Mouse (Mus musculus): Measurements from ENCODE around the gene Olfr1130. TPM values are rescaled to one million over a fixed set of nuclear protein-coding genes. Genes with fewer than 3 reads are reported as not detected.

Gene Olfr1130
- polyA plus RNA-seq (2014; fragmentation: Illumina TruSeq; extraction: RNeasy Lipid Tissue Mini Kit (QIAGEN cat#74804); ENCODE audit: low read depth, low replicate concordance) = not detected

GRCm38 (mm10) chr2:87605912-87606311 is at the start of gene Olfr1130:
TSS of gene Olfr1130 (plus strand) at chr2:87606212.

DNA sequence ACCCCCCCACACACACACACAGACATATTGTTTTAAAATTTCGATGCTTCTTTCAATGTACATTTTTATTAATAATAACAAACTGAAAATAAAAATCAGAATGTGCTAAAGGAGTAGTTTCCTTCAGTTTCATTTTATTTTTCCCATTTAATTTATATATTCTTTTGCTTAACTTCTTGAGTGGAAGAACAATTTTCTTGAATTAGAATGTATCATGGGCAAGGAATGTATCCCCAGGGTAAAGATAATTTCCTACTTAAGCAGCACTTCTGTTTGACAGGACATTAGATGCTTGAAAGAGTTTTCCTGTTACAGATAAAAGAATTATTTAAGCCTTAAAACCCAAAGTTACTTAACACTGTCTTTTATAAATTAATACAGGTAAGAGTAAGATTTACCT is 32.4 kb upstream of the Olfr1130 start, which contains the start of gene Olfr1129:
TSS of gene Olfr1129 (plus strand) at position 301 of the 400 bp plus-strand sequence.

GRCm38 (mm10) chr2:87626804-87627203 is 20.8 kb downstream of the Olfr1130 start, which contains the start of gene Olfr1131:
TSS of gene Olfr1131 (plus strand) at chr2:87627104.

GRCm38 (mm10) chr2:87637435-87637834 is 31.4 kb downstream of the Olfr1130 start, which contains the start of gene Olfr1132:
TSS of gene Olfr1132 (minus strand) at chr2:87637535.

DNA sequence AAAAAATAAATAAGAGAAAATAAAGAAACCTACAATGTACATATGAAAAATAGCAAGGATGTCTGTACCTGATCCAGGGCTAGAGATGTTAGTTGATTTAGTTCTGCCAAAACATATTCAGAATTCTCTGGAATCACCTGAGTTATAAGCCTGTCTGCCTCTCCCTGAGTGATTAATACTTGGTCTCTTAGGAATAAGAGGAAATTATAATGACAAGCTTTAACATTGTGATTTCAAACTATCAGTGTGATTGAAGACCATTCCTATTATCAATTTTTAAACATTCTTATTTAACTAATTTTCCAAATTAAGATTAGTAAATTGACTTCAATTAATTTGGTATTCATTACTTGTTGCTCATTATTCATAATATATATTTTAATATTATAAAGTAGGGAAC is 41.3 kb downstream of the Olfr1130 start, which contains the start of gene Olfr1133:
TSS of gene Olfr1133 (minus strand) at position 101 of the 400 bp plus-strand sequence.

GRCm38 (mm10) chr2:87658360-87658759 is 52.3 kb downstream of the Olfr1130 start, which contains the start of gene Olfr1134:
TSS of gene Olfr1134 (minus strand) at chr2:87658460.

Other genes starting within 250 kb of the Olfr1130 start
- gene Olfr1121, start 236.3 kb upstream of the Olfr1130 start, polyA plus RNA-seq (2014; fragmentation: Illumina TruSeq; extraction: RNeasy Lipid Tissue Mini Kit (QIAGEN cat#74804); ENCODE audit: low read depth, low replicate concordance) = not detected
- not detected for gene Olfr1122, start 220.4 kb upstream of the Olfr1130 start, polyA plus RNA-seq (2014; fragmentation: Illumina TruSeq; extraction: RNeasy Lipid Tissue Mini Kit (QIAGEN cat#74804); ENCODE audit: low read depth, low replicate concordance)
- gene Olfr1123, start 189.6 kb upstream of the Olfr1130 start, polyA plus RNA-seq (2014; fragmentation: Illumina TruSeq; extraction: RNeasy Lipid Tissue Mini Kit (QIAGEN cat#74804); ENCODE audit: low read depth, low replicate concordance) = not detected
- not detected for gene Olfr1124, start 175.9 kb upstream of the Olfr1130 start, polyA plus RNA-seq (2014; fragmentation: Illumina TruSeq; extraction: RNeasy Lipid Tissue Mini Kit (QIAGEN cat#74804); ENCODE audit: low read depth, low replicate concordance)
- gene Olfr1126, start 152.2 kb upstream of the Olfr1130 start, polyA plus RNA-seq (2014; fragmentation: Illumina TruSeq; extraction: RNeasy Lipid Tissue Mini Kit (QIAGEN cat#74804); ENCODE audit: low read depth, low replicate concordance) = not detected
- gene Pramel7, start 109.1 kb upstream of the Olfr1130 start, polyA plus RNA-seq (2014; fragmentation: Illumina TruSeq; extraction: RNeasy Lipid Tissue Mini Kit (QIAGEN cat#74804); ENCODE audit: low read depth, low replicate concordance) = not detected
- gene Pramel6, start 99.6 kb upstream of the Olfr1130 start, polyA plus RNA-seq (2014; fragmentation: Illumina TruSeq; extraction: RNeasy Lipid Tissue Mini Kit (QIAGEN cat#74804); ENCODE audit: low read depth, low replicate concordance) = not detected
- gene Olfr153, start 74.4 kb upstream of the Olfr1130 start, polyA plus RNA-seq (2014; fragmentation: Illumina TruSeq; extraction: RNeasy Lipid Tissue Mini Kit (QIAGEN cat#74804); ENCODE audit: low read depth, low replicate concordance) = not detected
- not detected for gene Olfr1128, start 60.7 kb upstream of the Olfr1130 start, polyA plus RNA-seq (2014; fragmentation: Illumina TruSeq; extraction: RNeasy Lipid Tissue Mini Kit (QIAGEN cat#74804); ENCODE audit: low read depth, low replicate concordance)
- not detected for gene Olfr1129, start 32.3 kb upstream of the Olfr1130 start, polyA plus RNA-seq (2014; fragmentation: Illumina TruSeq; extraction: RNeasy Lipid Tissue Mini Kit (QIAGEN cat#74804); ENCODE audit: low read depth, low replicate concordance)
- gene Olfr1131, start 20.9 kb downstream of the Olfr1130 start, polyA plus RNA-seq (2014; fragmentation: Illumina TruSeq; extraction: RNeasy Lipid Tissue Mini Kit (QIAGEN cat#74804); ENCODE audit: low read depth, low replicate concordance) = not detected
- gene Olfr1132, start 31.3 kb downstream of the Olfr1130 start, polyA plus RNA-seq (2014; fragmentation: Illumina TruSeq; extraction: RNeasy Lipid Tissue Mini Kit (QIAGEN cat#74804); ENCODE audit: low read depth, low replicate concordance) = not detected
- not detected for gene Olfr1133, start 41.2 kb downstream of the Olfr1130 start, polyA plus RNA-seq (2014; fragmentation: Illumina TruSeq; extraction: RNeasy Lipid Tissue Mini Kit (QIAGEN cat#74804); ENCODE audit: low read depth, low replicate concordance)
- not detected for gene Olfr1134, start 52.2 kb downstream of the Olfr1130 start, polyA plus RNA-seq (2014; fragmentation: Illumina TruSeq; extraction: RNeasy Lipid Tissue Mini Kit (QIAGEN cat#74804); ENCODE audit: low read depth, low replicate concordance)
- not detected for gene Olfr1135, start 67.5 kb downstream of the Olfr1130 start, polyA plus RNA-seq (2014; fragmentation: Illumina TruSeq; extraction: RNeasy Lipid Tissue Mini Kit (QIAGEN cat#74804); ENCODE audit: low read depth, low replicate concordance)
- not detected for gene Olfr1136, start 87.7 kb downstream of the Olfr1130 start, polyA plus RNA-seq (2014; fragmentation: Illumina TruSeq; extraction: RNeasy Lipid Tissue Mini Kit (QIAGEN cat#74804); ENCODE audit: low read depth, low replicate concordance)
- gene Olfr1137, start 107.0 kb downstream of the Olfr1130 start, polyA plus RNA-seq (2014; fragmentation: Illumina TruSeq; extraction: RNeasy Lipid Tissue Mini Kit (QIAGEN cat#74804); ENCODE audit: low read depth, low replicate concordance) = not detected
- not detected for gene Olfr1138, start 133.8 kb downstream of the Olfr1130 start, polyA plus RNA-seq (2014; fragmentation: Illumina TruSeq; extraction: RNeasy Lipid Tissue Mini Kit (QIAGEN cat#74804); ENCODE audit: low read depth, low replicate concordance)
- gene Olfr1140, start 137.5 kb downstream of the Olfr1130 start, polyA plus RNA-seq (2014; fragmentation: Illumina TruSeq; extraction: RNeasy Lipid Tissue Mini Kit (QIAGEN cat#74804); ENCODE audit: low read depth, low replicate concordance) = not detected
- gene Olfr1141, start 147.8 kb downstream of the Olfr1130 start, polyA plus RNA-seq (2014; fragmentation: Illumina TruSeq; extraction: RNeasy Lipid Tissue Mini Kit (QIAGEN cat#74804); ENCODE audit: low read depth, low replicate concordance) = not detected
- not detected for gene Olfr152, start 173.3 kb downstream of the Olfr1130 start, polyA plus RNA-seq (2014; fragmentation: Illumina TruSeq; extraction: RNeasy Lipid Tissue Mini Kit (QIAGEN cat#74804); ENCODE audit: low read depth, low replicate concordance)
- not detected for gene Olfr1143, start 194.4 kb downstream of the Olfr1130 start, polyA plus RNA-seq (2014; fragmentation: Illumina TruSeq; extraction: RNeasy Lipid Tissue Mini Kit (QIAGEN cat#74804); ENCODE audit: low read depth, low replicate concordance)
- not detected for gene Olfr1145, start 203.6 kb downstream of the Olfr1130 start, polyA plus RNA-seq (2014; fragmentation: Illumina TruSeq; extraction: RNeasy Lipid Tissue Mini Kit (QIAGEN cat#74804); ENCODE audit: low read depth, low replicate concordance)
- not detected for gene Olfr1148, start 224.3 kb downstream of the Olfr1130 start, polyA plus RNA-seq (2014; fragmentation: Illumina TruSeq; extraction: RNeasy Lipid Tissue Mini Kit (QIAGEN cat#74804); ENCODE audit: low read depth, low replicate concordance)
- gene Olfr1150-ps1, start 237.8 kb downstream of the Olfr1130 start, polyA plus RNA-seq (2014; fragmentation: Illumina TruSeq; extraction: RNeasy Lipid Tissue Mini Kit (QIAGEN cat#74804); ENCODE audit: low read depth, low replicate concordance) = not detected
- gene Olfr1151, start 249.7 kb downstream of the Olfr1130 start, polyA plus RNA-seq (2014; fragmentation: Illumina TruSeq; extraction: RNeasy Lipid Tissue Mini Kit (QIAGEN cat#74804); ENCODE audit: low read depth, low replicate concordance) = not detected